Mouse (Mus musculus) cortical plate, adult 2 months (tissue): Measurements from ENCODE around the gene Rxra.

ENCODE experiments used
- CTCF ChIP-seq: fragments of 200-500 bp; IDR thresholded peaks from 2 replicates; pipeline ENCODE4 v1.5.1; 2011; ENCODE audit warnings: mild to moderate bottlenecking, control low read depth, low read length; ENCODE audit not compliant: insufficient read depth; ENCODE audit errors: extremely low read depth
- POLR2A ChIP-seq: fragments of 200-500 bp; IDR thresholded peaks from 2 replicates; pipeline ENCODE4 v1.6.1; 2011; ENCODE audit warnings: mild to moderate bottlenecking, low read length, control low read depth; ENCODE audit not compliant: insufficient read depth; ENCODE audit errors: extremely low read depth

DNA sequence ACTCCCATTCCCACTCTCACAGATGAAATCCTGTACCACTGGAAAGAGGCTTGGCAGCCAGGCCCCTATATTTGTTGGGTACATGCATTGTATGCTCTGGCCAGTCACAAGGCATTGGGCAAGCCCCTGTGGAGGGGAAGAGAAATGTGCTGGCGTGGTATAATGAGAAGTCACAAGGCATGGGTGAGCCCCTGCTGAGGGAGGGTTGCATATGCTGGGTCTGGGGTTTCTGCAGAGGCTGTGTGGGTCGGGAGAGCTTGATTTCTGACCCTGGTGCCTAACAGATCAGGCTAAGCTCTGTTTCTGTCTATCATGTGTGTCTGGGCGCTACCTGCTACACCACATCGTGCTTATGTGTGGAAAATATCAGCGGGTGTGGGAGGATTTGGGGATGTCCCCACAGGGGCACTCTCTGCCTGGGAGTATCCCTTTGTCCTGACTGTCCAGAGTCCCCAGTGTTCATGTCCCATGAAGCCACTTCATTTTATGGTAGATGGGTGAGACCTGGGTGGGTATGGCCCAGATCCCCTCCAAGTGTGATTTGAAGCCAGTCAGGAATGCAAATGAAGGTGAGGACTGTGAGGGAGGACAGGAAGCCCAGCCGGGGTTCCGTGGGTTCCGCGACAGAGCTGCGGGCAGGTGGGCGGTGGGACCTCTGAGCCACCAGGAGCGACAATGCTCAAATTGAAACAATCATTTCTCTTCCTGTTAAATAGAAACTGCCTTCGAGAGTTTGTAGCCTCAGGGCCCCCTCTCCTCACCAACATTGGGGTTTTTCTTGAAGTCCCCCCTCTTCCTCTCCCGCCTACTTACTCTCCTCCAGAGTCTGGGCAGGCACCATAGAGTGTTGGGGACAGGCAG, 52.0 kb downstream of the Rxra start:
- TF ChIP-seq POLR2A (no peak), CTCF (no peak)
